Mouse (Mus musculus): Measurements from ENCODE around the gene Cdkn1c.

GRCm38 (mm10) chr7:143509566-143509965 lies 48.7 kb upstream of the Cdkn1c start:
- TF ChIP-seq CTCF (IDR thresholded peaks at IDR 0.05; ENCODE audit: borderline replicate concordance, control insufficient read depth, extremely low read depth, insufficient read depth, low read length, poor library complexity) (no peak), POLR2A (IDR thresholded peaks at IDR 0.05; ENCODE audit: control insufficient read depth, extremely low read depth, insufficient read depth, low read length, poor library complexity) (no peak)
